Mouse (Mus musculus) right cerebral cortex, postnatal 25 days (tissue): Measurements from ENCODE around the gene G6pc2.

Source experiments
- DNase-seq: peaks from one replicate; pipeline ENCODE4 v3.0.0; 2022

Gene G6pc2

DNA sequence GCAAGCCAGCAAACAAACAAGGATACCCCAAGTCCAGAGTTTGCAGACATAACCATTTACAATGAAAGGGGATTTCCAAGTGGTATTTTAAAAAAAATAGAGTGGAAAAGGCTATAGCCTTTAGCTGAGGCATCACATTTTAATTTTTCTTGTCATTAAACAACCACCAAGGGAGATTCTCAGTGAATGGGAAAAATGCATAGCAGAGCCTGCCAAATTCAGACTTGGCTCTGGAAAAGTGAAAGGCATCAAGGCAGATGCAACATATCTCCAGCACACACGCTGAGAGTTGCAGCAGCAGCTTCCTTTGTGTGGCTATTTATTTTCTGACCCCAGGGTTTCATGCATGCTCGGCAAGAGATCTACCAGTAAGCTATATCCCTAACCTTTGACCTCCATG is 34.1 kb downstream of the G6pc2 start:
- no peak for DNase-seq

DNA sequence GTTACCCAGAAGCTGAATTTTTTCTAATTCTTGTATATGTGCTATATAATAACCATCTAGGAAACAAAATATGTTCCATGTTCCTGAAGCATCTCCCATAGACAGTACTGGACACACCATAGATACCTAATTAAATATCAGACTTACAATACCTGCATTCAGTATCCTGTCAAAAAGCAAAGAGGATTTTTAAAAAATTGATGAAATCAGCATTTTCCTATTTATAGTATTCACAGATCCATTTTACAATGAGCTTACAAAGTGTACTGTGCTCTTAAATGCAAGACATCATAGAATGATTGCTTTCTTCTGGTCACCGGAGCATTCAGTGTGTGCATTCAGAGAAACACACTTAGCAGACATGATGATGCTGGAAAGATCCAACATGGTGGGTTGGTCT is 36.2 kb downstream of the G6pc2 start:
- DNase-seq, result no peak

DNA sequence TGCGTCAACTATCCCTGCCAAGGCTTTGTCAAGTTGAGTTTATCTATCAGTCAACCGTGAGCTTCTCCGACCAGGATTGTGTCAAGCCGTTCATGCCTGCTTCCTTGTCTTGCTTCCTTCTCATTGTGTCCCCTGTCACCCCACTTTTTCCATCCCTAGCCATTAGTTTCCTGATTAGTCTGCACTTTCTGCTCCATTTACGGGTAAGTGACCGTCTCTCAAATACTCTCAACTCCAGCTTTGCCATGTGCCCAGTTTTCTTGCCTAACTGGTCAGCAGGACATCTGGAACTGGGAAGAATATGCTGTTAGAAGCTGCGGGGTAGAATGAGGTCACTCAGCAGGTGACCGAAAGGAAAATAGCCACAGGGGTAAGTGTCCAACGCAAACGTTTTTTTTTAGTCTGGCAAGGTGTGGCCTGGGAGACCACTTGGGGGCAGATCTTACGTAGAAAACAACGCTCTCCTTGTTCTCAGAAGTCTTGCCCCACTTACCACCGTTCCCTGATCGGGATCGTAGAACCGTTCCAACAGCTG is 37.4 kb downstream of the G6pc2 start:
- no peak for DNase-seq

DNA sequence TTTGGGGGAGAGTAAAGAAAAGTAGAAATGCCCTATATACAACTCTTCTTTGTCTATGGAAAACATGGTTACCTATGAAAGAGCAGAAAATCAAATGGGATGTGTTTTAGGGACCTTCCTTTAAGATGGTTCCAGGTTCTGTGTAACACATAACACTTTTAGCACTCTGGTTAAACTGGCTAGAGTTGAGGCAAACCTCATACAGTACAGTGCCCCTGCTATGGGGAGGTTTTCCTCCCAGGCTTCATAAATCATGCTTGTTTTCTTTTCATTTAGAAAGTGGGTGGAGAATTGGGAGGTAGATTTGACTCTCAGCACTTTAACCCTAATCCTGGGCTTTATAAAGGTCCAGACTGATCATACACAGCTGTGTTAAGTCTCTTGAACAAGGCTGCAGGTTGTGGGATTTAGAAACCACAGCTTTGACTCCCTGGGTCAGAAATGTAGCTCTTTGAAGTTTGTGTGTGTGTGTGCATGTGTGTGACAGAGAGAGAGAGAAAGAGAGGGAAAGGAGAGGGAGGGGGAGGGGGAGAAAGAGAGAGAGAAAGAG is 53.3 kb downstream of the G6pc2 start:
- DNase-seq, result no peak

DNA sequence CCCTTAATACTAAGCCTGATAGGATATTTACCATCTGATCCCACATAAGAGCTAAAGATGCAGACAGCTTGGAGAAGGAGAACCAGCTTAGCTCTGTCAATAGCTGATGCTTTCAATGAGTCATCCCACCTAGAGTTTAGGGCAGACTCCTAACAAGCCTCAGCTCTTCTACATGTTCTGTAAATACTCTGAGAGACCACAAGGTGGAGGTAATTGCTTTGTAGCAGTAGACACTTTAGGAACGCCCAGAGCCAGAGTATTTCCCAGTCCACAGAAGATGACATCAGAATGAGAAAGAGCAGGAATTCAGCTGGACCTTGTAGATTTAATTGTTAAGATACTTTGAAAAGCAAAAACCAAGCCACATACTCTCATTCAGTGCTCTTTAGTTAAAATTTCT is 65.0 kb downstream of the G6pc2 start:
- DNase-seq, result no peak
